Mouse (Mus musculus) kidney, embryonic 14.5 days (tissue): ENCODE results near the gene 1190007I07Rik. TPM values are rescaled to one million over a fixed set of nuclear protein-coding genes. Genes with fewer than 3 reads are reported as not detected.

Experiments
- ATAC-seq: fragments of 200-750 bp; cut with Nextera tagmentation; 2 replicates; pipeline ENCODE4 v1.8.0; 2017; ENCODE audit warnings: moderate number of reproducible peaks, mild to moderate bottlenecking, moderate TSS enrichment, moderate library complexity; ENCODE audit not compliant: low FRiP score, low TSS enrichment
- H3K27ac ChIP-seq: fragments of 300-500 bp; sonication (generic); 2 replicates; pipeline ENCODE4 v1.5.1; 2014; ENCODE audit warnings: low read depth, mild to moderate bottlenecking, low read length, moderate library complexity, mixed read lengths
- H3K27me3 ChIP-seq: fragments of 300-500 bp; sonication (generic); 2 replicates; pipeline ENCODE4 v1.6.1; 2014; ENCODE audit warnings: mild to moderate bottlenecking, low read length; ENCODE audit not compliant: control insufficient read depth, insufficient read depth
- H3K36me3 ChIP-seq: fragments of 300-500 bp; sonication (generic); 2 replicates; pipeline ENCODE4 v1.6.1; 2014; ENCODE audit warnings: low read length, mixed read lengths; ENCODE audit not compliant: control insufficient read depth, insufficient read depth
- H3K4me1 ChIP-seq: fragments of 300-500 bp; sonication (generic); 2 replicates; pipeline ENCODE4 v1.6.1; 2014; ENCODE audit warnings: low read length, mixed read lengths; ENCODE audit not compliant: control insufficient read depth, insufficient read depth
- H3K4me2 ChIP-seq: fragments of 300-500 bp; sonication (generic); replicated peaks from 2 replicates; pipeline ENCODE4 v1.6.1; 2014; ENCODE audit warnings: low read depth, mild to moderate bottlenecking, low read length
- H3K4me3 ChIP-seq: fragments of 300-500 bp; sonication (generic); 2 replicates; pipeline ENCODE4 v1.5.1; 2014; ENCODE audit warnings: mild to moderate bottlenecking, low read length
- H3K9ac ChIP-seq: fragments of 300-500 bp; sonication (generic); 2 replicates; pipeline ENCODE4 v1.6.1; 2014; ENCODE audit warnings: low read depth, mild to moderate bottlenecking, low read length, moderate library complexity
- H3K9me3 ChIP-seq: fragments of 300-500 bp; sonication (generic); 2 replicates; pipeline ENCODE4 v1.6.1; 2016; ENCODE audit warnings: low read length; ENCODE audit not compliant: control insufficient read depth
- whole genome bisulfite sequencing: fragments of 180-500 bp; shearing (Covaris S2); extraction: QIAGEN DNeasy Blood & Tissue Kit; methylation state at CpG from one replicate; pipeline ENCODE4 v1.1.7; 2014; 5-methylcytosine and 5-hydroxymethylcytosine counted together
- polyA plus RNA-seq: library from polyadenylated mRNA; unstranded; fragments of >200 nt; fragmentation: Nextera tagmentation; extraction: Ambion mirVana; gene quantifications from 2 replicates; pipeline ENCODE4 v1.2.1, GENCODE M21; 2014

Gene 1190007I07Rik
- polyA plus RNA-seq: 56.2 and 67.2 TPM in 2 replicates

DNA sequence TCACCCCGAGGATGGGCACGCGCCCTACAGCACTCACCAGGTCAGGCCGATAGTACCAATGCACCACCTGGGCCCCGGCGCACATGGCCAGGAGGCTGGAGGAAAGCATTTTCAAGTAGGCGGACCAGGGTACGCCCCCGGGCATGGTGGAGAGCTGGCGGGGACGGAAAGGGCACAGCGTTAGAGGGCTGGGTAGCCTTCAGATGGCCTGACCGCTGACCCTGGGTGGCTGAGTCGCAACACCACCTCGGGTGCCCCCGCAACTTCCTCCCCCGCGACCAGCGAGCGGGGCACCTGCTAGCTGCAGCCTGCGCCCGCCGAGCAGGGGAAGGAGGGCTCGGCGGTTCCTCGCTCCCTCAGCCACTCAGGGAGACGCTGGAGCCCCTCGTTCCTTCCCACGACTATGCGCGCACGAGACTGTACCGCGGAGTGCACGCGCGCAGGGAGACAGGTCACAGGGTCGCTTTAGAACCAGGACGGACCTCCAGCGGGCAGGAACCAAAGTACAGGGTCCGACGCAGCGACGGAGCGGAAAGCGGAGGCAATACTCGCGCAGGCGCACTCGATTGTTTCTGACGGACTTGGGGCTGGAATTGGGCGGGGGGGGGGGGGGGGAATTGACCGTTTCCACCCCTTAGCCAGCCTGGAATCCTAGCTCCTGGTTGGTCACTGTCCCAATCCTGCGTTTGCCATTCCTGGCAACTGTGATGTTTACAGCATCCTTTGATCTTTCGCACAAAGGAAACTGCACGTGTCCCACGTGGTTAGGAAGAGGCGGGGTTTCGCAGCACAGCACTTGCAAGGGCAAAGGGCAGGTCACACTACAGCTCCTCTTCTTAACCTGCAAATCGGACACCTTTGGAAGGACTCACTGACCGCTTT is at the start of gene 1190007I07Rik:
1190007I07Rik (minus strand) TSS at position 558 of the 882 bp plus-strand sequence.
- H3K4me1 ChIP-seq: no peaks in the 10 kb centered on the region
- H3K4me2 ChIP-seq: peak within 1 kb of the TSS; percentile 57
- under 1% methylated on average over 59 of the region's 61 CpGs for whole genome bisulfite sequencing
- H3K36me3 ChIP-seq: no peaks in the 10 kb centered on the region
- peak; percentile 92 for ATAC-seq
- no peaks in the 10 kb centered on the region for H3K27me3 ChIP-seq
- peak within 1 kb of the TSS; percentile 69 for H3K4me3 ChIP-seq
- H3K9ac ChIP-seq: peak within 1 kb of the TSS; percentile 77
- peak within 1 kb of the TSS; percentile 79; the same call in 1 of the 2 replicates for H3K27ac ChIP-seq
- H3K9me3 ChIP-seq: no peaks in the 10 kb centered on the region

GRCm38 (mm10) chr10:82670205-82670604 is 47.2 kb upstream of the 1190007I07Rik start:
- Histone ChIP-seq H3K4me3 (no peak overlapping the region), H3K4me1 (no peaks in the 10 kb centered on the region), H3K27me3 (no peaks in the 10 kb centered on the region), H3K9ac (no peak overlapping the region), H3K4me2 (no peak overlapping the region), H3K27ac (no peak overlapping the region), H3K36me3 (no peaks in the 10 kb centered on the region), H3K9me3 (no peaks in the 10 kb centered on the region)
- ATAC-seq: no peak
- 78% methylated on average over 6 of the region's 6 CpGs for WGBS

GRCm38 (mm10) chr10:82666436-82667234 is 43.6 kb upstream of the 1190007I07Rik start:
- ATAC-seq: peak; percentile 93
- H3K27ac ChIP-seq: no peak overlapping the region
- peak overlapping the region; percentile 19; the same call in 1 of the 2 replicates for H3K4me2 ChIP-seq
- no peaks in the 10 kb centered on the region for H3K9me3 ChIP-seq
- H3K36me3 ChIP-seq: no peaks in the 10 kb centered on the region
- H3K4me1 ChIP-seq: no peaks in the 10 kb centered on the region
- H3K4me3 ChIP-seq: no peak overlapping the region
- H3K27me3 ChIP-seq: no peaks in the 10 kb centered on the region
- peak overlapping the region; percentile 28; the same call in 1 of the 2 replicates for H3K9ac ChIP-seq
- WGBS: 27% methylated on average over 22 of the region's 22 CpGs

GRCm38 (mm10) chr10:82665951-82666350 is 42.9 kb upstream of the 1190007I07Rik start:
- Histone ChIP-seq H3K9ac (no peak overlapping the region), H3K4me1 (no peaks in the 10 kb centered on the region), H3K27ac (no peak overlapping the region), H3K27me3 (no peaks in the 10 kb centered on the region), H3K36me3 (no peaks in the 10 kb centered on the region), H3K4me2 (no peak overlapping the region), H3K4me3 (no peak overlapping the region), H3K9me3 (no peaks in the 10 kb centered on the region)
- no peak for ATAC-seq
- WGBS: 64% methylated on average over 3 of the region's 3 CpGs

- no peaks in the 10 kb centered on the region for H3K9me3 ChIP-seq
- no peaks in the 10 kb centered on the region for H3K36me3 ChIP-seq
- H3K4me2 ChIP-seq: no peak overlapping the region
- H3K27me3 ChIP-seq: no peaks in the 10 kb centered on the region
- H3K4me1 ChIP-seq: no peaks in the 10 kb centered on the region
- WGBS: 80% methylated on average over 2 of the region's 2 CpGs
- no peak overlapping the region for H3K4me3 ChIP-seq
- ATAC-seq: no peak
- no peak overlapping the region for H3K27ac ChIP-seq
- H3K9ac ChIP-seq: no peak overlapping the region
Observed at GRCm38 (mm10) chr10:82663289-82663688, 40.3 kb upstream of the 1190007I07Rik start.

GRCm38 (mm10) chr10:82662267-82662990 is 39.4 kb upstream of the 1190007I07Rik start:
- H3K4me1 ChIP-seq: no peaks in the 10 kb centered on the region
- no peak overlapping the region for H3K4me2 ChIP-seq
- no peak for ATAC-seq
- H3K36me3 ChIP-seq: no peaks in the 10 kb centered on the region
- H3K9ac ChIP-seq: no peak overlapping the region
- H3K27ac ChIP-seq: no peak overlapping the region
- no peak overlapping the region for H3K4me3 ChIP-seq
- WGBS: 79% methylated on average over 14 of the region's 14 CpGs
- no peaks in the 10 kb centered on the region for H3K9me3 ChIP-seq
- H3K27me3 ChIP-seq: no peaks in the 10 kb centered on the region

- Histone ChIP-seq H3K4me1 (no peaks in the 10 kb centered on the region), H3K36me3 (no peaks in the 10 kb centered on the region), H3K27ac (no peak overlapping the region), H3K4me3 (no peak overlapping the region), H3K9me3 (no peaks in the 10 kb centered on the region), H3K9ac (no peak overlapping the region), H3K4me2 (no peak overlapping the region), H3K27me3 (no peaks in the 10 kb centered on the region)
- 88% methylated on average over 8 of the region's 8 CpGs for WGBS
- no peak for ATAC-seq
Observed at GRCm38 (mm10) chr10:82661820-82662219, 38.8 kb upstream of the 1190007I07Rik start.

GRCm38 (mm10) chr10:82654581-82654980 is 31.6 kb upstream of the 1190007I07Rik start:
- H3K36me3 ChIP-seq: peaks cover 11% of the 10 kb centered on the region
- ATAC-seq: no peak
- WGBS: 83% methylated on average over 3 of the region's 3 CpGs

More at GRCm38 (mm10) chr10:82654581-82654980, 31.6 kb upstream of the 1190007I07Rik start:
- no peak overlapping the region for H3K9ac ChIP-seq
- no peak overlapping the region for H3K4me3 ChIP-seq
- H3K9me3 ChIP-seq: no peaks in the 10 kb centered on the region
- no peak overlapping the region for H3K27ac ChIP-seq
- no peaks in the 10 kb centered on the region for H3K4me1 ChIP-seq
- no peak overlapping the region for H3K4me2 ChIP-seq
- no peaks in the 10 kb centered on the region for H3K27me3 ChIP-seq
